Mouse (Mus musculus) C2C12 (cell line): ENCODE results near the gene Zpr1.

ENCODE experiments used
- CEBPB ChIP-seq: IDR thresholded peaks from one replicate; pipeline ENCODE4 v1.6.1; 2011; ENCODE audit warnings: low read depth, mild to moderate bottlenecking, control low read depth, moderate library complexity
- CTCF ChIP-seq: IDR thresholded peaks from one replicate; pipeline ENCODE4 v1.5.1; 2011; ENCODE audit not compliant: control insufficient read depth, insufficient read depth, insufficient read length
- FOSL1 ChIP-seq: IDR thresholded peaks from one replicate; pipeline ENCODE4 v1.8.0; 2011; ENCODE audit warnings: mild to moderate bottlenecking, low read length; ENCODE audit not compliant: poor library complexity, insufficient read depth, severe bottlenecking
- MAX ChIP-seq: IDR thresholded peaks from one replicate; pipeline ENCODE4 v1.6.1; 2011; ENCODE audit warnings: mild to moderate bottlenecking, control low read depth
- MYOG ChIP-seq: IDR thresholded peaks from one replicate; pipeline ENCODE4 v1.6.1; 2011; ENCODE audit not compliant: control insufficient read depth, insufficient read length; ENCODE audit errors: extremely low read depth
- USF1 ChIP-seq: IDR thresholded peaks from one replicate; pipeline ENCODE4 v1.6.1; 2011; ENCODE audit warnings: low read depth, mild to moderate bottlenecking, control low read depth, moderate library complexity

- no peak for TF ChIP-seq USF1
- TF ChIP-seq CTCF = no peak
- no peak for TF ChIP-seq CEBPB
- no peak for TF ChIP-seq FOSL1
- TF ChIP-seq MYOG = no peak
- no peak for TF ChIP-seq MAX
Measured at GRCm38 (mm10) chr9:46269125-46269524, 3.7 kb upstream of the Zpr1 start.
